Mouse (Mus musculus) kidney, embryonic 16.5 days (tissue): Measurements from ENCODE around the gene 1700061G19Rik. TPM values are rescaled to one million over a fixed set of nuclear protein-coding genes. Genes with fewer than 3 reads are reported as not detected.

ENCODE experiments used
- ATAC-seq: fragments of 200-750 bp; cut with Nextera tagmentation; 2 replicates; pipeline ENCODE4 v1.8.0; 2017; ENCODE audit warnings: moderate TSS enrichment; ENCODE audit not compliant: low FRiP score, low TSS enrichment
- H3K27ac ChIP-seq: fragments of 300-500 bp; sonication (generic); 2 replicates; pipeline ENCODE4 v1.5.1; 2014; ENCODE audit warnings: low read length
- H3K27me3 ChIP-seq: fragments of 300-500 bp; sonication (generic); 2 replicates; pipeline ENCODE4 v1.6.1; 2014; ENCODE audit warnings: low read length, control low read depth, mixed read lengths; ENCODE audit not compliant: insufficient read depth
- H3K36me3 ChIP-seq: fragments of 300-500 bp; sonication (generic); 2 replicates; pipeline ENCODE4 v1.6.1; 2014; ENCODE audit warnings: low read length, control low read depth, mixed read lengths; ENCODE audit not compliant: insufficient read depth
- H3K4me1 ChIP-seq: fragments of 300-500 bp; sonication (generic); 2 replicates; pipeline ENCODE4 v1.6.1; 2014; ENCODE audit warnings: low read length, control low read depth, mixed read lengths; ENCODE audit not compliant: insufficient read depth
- H3K4me2 ChIP-seq: fragments of 300-500 bp; sonication (generic); replicated peaks from 2 replicates; pipeline ENCODE4 v1.6.1; 2014; ENCODE audit warnings: low read depth, low read length
- H3K4me3 ChIP-seq: fragments of 300-500 bp; sonication (generic); 2 replicates; pipeline ENCODE4 v1.5.1; 2014; ENCODE audit warnings: mild to moderate bottlenecking, low read length
- H3K9ac ChIP-seq: fragments of 300-500 bp; sonication (generic); replicated peaks from 2 replicates; pipeline ENCODE4 v1.6.1; 2014; ENCODE audit warnings: low read length
- H3K9me3 ChIP-seq: fragments of 300-500 bp; sonication (generic); 2 replicates; pipeline ENCODE4 v1.6.1; 2016; ENCODE audit warnings: low read length, control low read depth
- WGBS: fragments of 180-500 bp; shearing (Covaris S2); extraction: QIAGEN DNeasy Blood & Tissue Kit; methylation state at CpG from one replicate; pipeline ENCODE4 v1.1.7; 2014; 5-methylcytosine and 5-hydroxymethylcytosine counted together
- polyA plus RNA-seq: library from polyadenylated mRNA; unstranded; fragments of >200 nt; fragmentation: Nextera tagmentation; extraction: Ambion mirVana; gene quantifications from 2 replicates; pipeline ENCODE4 v1.2.1, GENCODE M21; 2015

Gene 1700061G19Rik
- polyA plus RNA-seq, 1 experiment from 2014 or later, result 0.24 TPM

GRCm38 (mm10) chr17:56840524-56840923 lies 34.8 kb upstream of the 1700061G19Rik start:
- Histone ChIP-seq H3K27ac (no peak overlapping the region), H3K27me3 (no peaks in the 10 kb centered on the region), H3K36me3 (no peaks in the 10 kb centered on the region), H3K9ac (no peak overlapping the region), H3K4me1 (no peaks in the 10 kb centered on the region), H3K9me3 (no peaks in the 10 kb centered on the region), H3K4me3 (no peak overlapping the region), H3K4me2 (no peak overlapping the region)
- ATAC-seq, result no peak
- 64% methylated on average over 7 of the region's 7 CpGs for WGBS

- H3K4me2 ChIP-seq, result no peak overlapping the region
- H3K9ac ChIP-seq, result no peak overlapping the region
- ATAC-seq, result no peak
- H3K27me3 ChIP-seq, result no peaks in the 10 kb centered on the region
- no peak overlapping the region for H3K4me3 ChIP-seq
- H3K4me1 ChIP-seq, result no peaks in the 10 kb centered on the region
- no peaks in the 10 kb centered on the region for H3K9me3 ChIP-seq
- H3K36me3 ChIP-seq, result no peaks in the 10 kb centered on the region
- 74% methylated on average over 5 of the region's 5 CpGs for WGBS
- no peak overlapping the region for H3K27ac ChIP-seq
These were observed 33.1 kb upstream of the 1700061G19Rik start for GRCm38 (mm10) chr17:56842173-56842572.

- H3K4me3 ChIP-seq, result no peak overlapping the region
- no peaks in the 10 kb centered on the region for H3K4me1 ChIP-seq
- no peaks in the 10 kb centered on the region for H3K36me3 ChIP-seq
- H3K9ac ChIP-seq, result no peak overlapping the region
- H3K27me3 ChIP-seq, result no peaks in the 10 kb centered on the region
- H3K4me2 ChIP-seq, result no peak overlapping the region
- no peaks in the 10 kb centered on the region for H3K9me3 ChIP-seq
- WGBS, result 81% methylated on average over 5 of the region's 5 CpGs
- no peak for ATAC-seq
- H3K27ac ChIP-seq, result no peak overlapping the region
These were observed 31.6 kb upstream of the 1700061G19Rik start for GRCm38 (mm10) chr17:56843678-56844077.

- no peaks in the 10 kb centered on the region for H3K27me3 ChIP-seq
- no peak overlapping the region for H3K9ac ChIP-seq
- H3K4me1 ChIP-seq, result no peaks in the 10 kb centered on the region
- no peak overlapping the region for H3K4me2 ChIP-seq
- H3K9me3 ChIP-seq, result no peaks in the 10 kb centered on the region
- no peak overlapping the region for H3K4me3 ChIP-seq
- 82% methylated on average over 5 of the region's 5 CpGs for WGBS
- H3K36me3 ChIP-seq, result no peaks in the 10 kb centered on the region
- no peak for ATAC-seq
- H3K27ac ChIP-seq, result no peak overlapping the region
These were observed 26.5 kb upstream of the 1700061G19Rik start for GRCm38 (mm10) chr17:56848785-56849184.

- Histone ChIP-seq H3K27ac (no peak overlapping the region), H3K4me3 (no peak overlapping the region), H3K36me3 (no peaks in the 10 kb centered on the region), H3K27me3 (no peaks in the 10 kb centered on the region), H3K9me3 (no peaks in the 10 kb centered on the region), H3K4me2 (no peak overlapping the region), H3K9ac (no peak overlapping the region), H3K4me1 (no peaks in the 10 kb centered on the region)
- 80% methylated on average over 13 of the region's 13 CpGs for WGBS
- no peak for ATAC-seq
These were observed 25.6 kb upstream of the 1700061G19Rik start for GRCm38 (mm10) chr17:56849710-56850109.

GRCm38 (mm10) chr17:56851167-56851566 lies 24.1 kb upstream of the 1700061G19Rik start:
- WGBS, result 72% methylated on average over 3 of the region's 3 CpGs
- H3K36me3 ChIP-seq, result no peaks in the 10 kb centered on the region
- H3K4me1 ChIP-seq, result no peaks in the 10 kb centered on the region
- H3K9ac ChIP-seq, result no peak overlapping the region
- H3K4me3 ChIP-seq, result no peak overlapping the region
- H3K9me3 ChIP-seq, result no peaks in the 10 kb centered on the region
- no peak for ATAC-seq
- no peaks in the 10 kb centered on the region for H3K27me3 ChIP-seq
- no peak overlapping the region for H3K4me2 ChIP-seq
- no peak overlapping the region for H3K27ac ChIP-seq

GRCm38 (mm10) chr17:56855421-56855820 lies 19.9 kb upstream of the 1700061G19Rik start:
- 75% methylated on average over 3 of the region's 3 CpGs for WGBS

GRCm38 (mm10) chr17:56858216-56858615 lies 17.1 kb upstream of the 1700061G19Rik start:
- Histone ChIP-seq H3K36me3 (no peaks in the 10 kb centered on the region), H3K4me2 (no peak overlapping the region), H3K9ac (no peak overlapping the region), H3K9me3 (no peaks in the 10 kb centered on the region), H3K27ac (no peak overlapping the region), H3K27me3 (no peaks in the 10 kb centered on the region), H3K4me3 (no peak overlapping the region), H3K4me1 (no peaks in the 10 kb centered on the region)
- WGBS, result 57% methylated on average over 4 of the region's 4 CpGs
- no peak for ATAC-seq

More at GRCm38 (mm10) chr17:56855421-56855820, 19.9 kb upstream of the 1700061G19Rik start:
- Histone ChIP-seq H3K4me1 (no peaks in the 10 kb centered on the region), H3K27ac (no peak overlapping the region), H3K9ac (no peak overlapping the region), H3K9me3 (no peaks in the 10 kb centered on the region), H3K4me2 (no peak overlapping the region), H3K27me3 (no peaks in the 10 kb centered on the region), H3K36me3 (no peaks in the 10 kb centered on the region), H3K4me3 (no peak overlapping the region)
- no peak for ATAC-seq

- no peaks in the 10 kb centered on the region for H3K4me1 ChIP-seq
- H3K27ac ChIP-seq, result no peak overlapping the region
- no peak for ATAC-seq
- 47% methylated on average over 7 of the region's 7 CpGs for WGBS
- no peaks in the 10 kb centered on the region for H3K9me3 ChIP-seq
- no peaks in the 10 kb centered on the region for H3K27me3 ChIP-seq
- no peaks in the 10 kb centered on the region for H3K36me3 ChIP-seq
- no peak overlapping the region for H3K4me2 ChIP-seq
- H3K4me3 ChIP-seq, result no peak overlapping the region
- H3K9ac ChIP-seq, result no peak overlapping the region
These were observed 16.4 kb upstream of the 1700061G19Rik start for GRCm38 (mm10) chr17:56858922-56859321.

- Histone ChIP-seq H3K4me3 (no peak overlapping the region), H3K27ac (no peak overlapping the region), H3K9ac (no peak overlapping the region), H3K4me1 (no peaks in the 10 kb centered on the region), H3K9me3 (no peaks in the 10 kb centered on the region), H3K27me3 (no peaks in the 10 kb centered on the region), H3K4me2 (no peak overlapping the region), H3K36me3 (no peaks in the 10 kb centered on the region)
- 46% methylated on average over 3 of the region's 3 CpGs for WGBS
- peak; percentile 47; the same call in 1 of the 2 replicates for ATAC-seq
These were observed 14.1 kb upstream of the 1700061G19Rik start for GRCm38 (mm10) chr17:56861197-56861596.
